Comparison of ENCODE assay signal across 9 mouse cellular contexts in genomic region chr8:117577883-117578282, GRCm38 (mm10).
DNase-seq lines count a peak whose midpoint lies in the region; ATAC-seq and TF ChIP-seq lines count a peak whose summit lies in the region.
"Had no signal": no experiment of that assay in that cellular context is flagged by ENCODE, and none has a peak within 500 bp of the region (broad histone marks: within the 10 kb centered on the region; RNA-seq: fewer than 3 reads in every experiment).

No protein-coding gene starts in this region.

- H3K9ac ChIP-seq in kidney, postnatal 0 days (ENCODE audit: low read depth, low read length) = no peak overlapping the region
- H3K9ac ChIP-seq in kidney, embryonic 15.5 days = no peak overlapping the region
- H3K9ac ChIP-seq in ES-Bruce4 (ENCODE audit: low read depth, poor library complexity, severe bottlenecking) = no peak overlapping the region
- no peak overlapping the region for H3K9ac ChIP-seq in liver, postnatal 0 days (replicated peaks)
- H3K9ac ChIP-seq in forebrain, embryonic 16.5 days (replicated peaks; ENCODE audit: low read depth, low read length) = no peak overlapping the region
- H3K9ac ChIP-seq: liver, embryonic 13.5 days had no signal

- TF ChIP-seq POLR2A in ES-Bruce4 (IDR thresholded peaks at IDR 0.05; ENCODE audit: insufficient read depth, low read length) = no peak

- H3K27ac ChIP-seq in kidney, postnatal 0 days = no peak overlapping the region
- H3K27ac ChIP-seq in kidney, embryonic 15.5 days = no peak overlapping the region
- H3K27ac ChIP-seq in ES-Bruce4 (ENCODE audit: insufficient read depth, low read length) = no peak overlapping the region
- no peak overlapping the region for H3K27ac ChIP-seq in liver, postnatal 0 days (ENCODE audit: low read depth)
- no peak overlapping the region for H3K27ac ChIP-seq in forebrain, embryonic 16.5 days (ENCODE audit: low read length)
- H3K27ac ChIP-seq: liver, embryonic 13.5 days had no signal

- no peak for ATAC-seq in kidney, postnatal 0 days (replicated peaks; ENCODE audit: low FRiP score, low read depth)
- ATAC-seq in kidney, embryonic 15.5 days (replicated peaks; ENCODE audit: low FRiP score) = no peak
- no peak for ATAC-seq in liver, postnatal 0 days
- no peak for ATAC-seq in forebrain, embryonic 16.5 days
- ATAC-seq: activated CD4-positive, CD25-positive, alpha-beta regulatory T cell, adult 4 months had no signal

- no peaks in the 10 kb centered on the region for H3K27me3 ChIP-seq in kidney, postnatal 0 days (ENCODE audit: insufficient read depth, low read length)
- H3K27me3 ChIP-seq in kidney, embryonic 15.5 days = no peaks in the 10 kb centered on the region
- H3K27me3 ChIP-seq in ES-Bruce4 (ENCODE audit: control insufficient read depth, insufficient read depth, low read length, poor library complexity, severe bottlenecking) = no peaks in the 10 kb centered on the region
- no peaks in the 10 kb centered on the region for H3K27me3 ChIP-seq in liver, postnatal 0 days (ENCODE audit: insufficient read depth, low read length)
- H3K27me3 ChIP-seq in forebrain, embryonic 16.5 days (replicated peaks; ENCODE audit: control insufficient read depth, insufficient read depth, low read length) = no peaks in the 10 kb centered on the region
- H3K27me3 ChIP-seq: liver, embryonic 13.5 days had no signal

- no peaks in the 10 kb centered on the region for H3K4me1 ChIP-seq in kidney, postnatal 0 days (replicated peaks; ENCODE audit: insufficient read depth, low read length)
- H3K4me1 ChIP-seq in kidney, embryonic 15.5 days = no peaks in the 10 kb centered on the region
- no peaks in the 10 kb centered on the region for H3K4me1 ChIP-seq in ES-Bruce4 (ENCODE audit: control insufficient read depth, insufficient read depth, low read length)
- H3K4me1 ChIP-seq in liver, postnatal 0 days (ENCODE audit: insufficient read depth) = no peaks in the 10 kb centered on the region
- no peaks in the 10 kb centered on the region for H3K4me1 ChIP-seq in forebrain, embryonic 16.5 days (replicated peaks; ENCODE audit: control insufficient read depth, insufficient read depth, low read length)

- DNase-seq in kidney, postnatal 0 days (ENCODE audit: low spot score) = no peak
- peak; percentile 32 for DNase-seq in A20 (ENCODE audit: low read depth, low spot score)
- DNase-seq in liver, postnatal 0 days = no peak
- DNase-seq in frontal cortex, postnatal 10 days (ENCODE audit: low spot score in 2 of 2) = no peak
- DNase-seq: liver, embryonic 13.5 days had no signal

- H3K9me3 ChIP-seq in kidney, postnatal 0 days (replicated peaks; ENCODE audit: low read length) = no peaks in the 10 kb centered on the region
- H3K9me3 ChIP-seq in kidney, embryonic 15.5 days (replicated peaks) = no peaks in the 10 kb centered on the region
- H3K9me3 ChIP-seq in ES-Bruce4 (replicated peaks; ENCODE audit: control insufficient read depth, insufficient read depth, low read length, poor library complexity, severe bottlenecking) = no peaks in the 10 kb centered on the region; the same call in 1 of the 2 replicates
- no peaks in the 10 kb centered on the region for H3K9me3 ChIP-seq in liver, postnatal 0 days (ENCODE audit: low read length)
- no peaks in the 10 kb centered on the region for H3K9me3 ChIP-seq in forebrain, embryonic 16.5 days (ENCODE audit: control insufficient read depth, low read length)
- H3K9me3 ChIP-seq: liver, embryonic 13.5 days had no signal

- H3K4me3 ChIP-seq in kidney, postnatal 0 days (replicated peaks; ENCODE audit: low read depth, low read length) = no peak overlapping the region
- no peak overlapping the region for H3K4me3 ChIP-seq in kidney, embryonic 15.5 days (replicated peaks)
- no peak overlapping the region for H3K4me3 ChIP-seq in ES-Bruce4 (ENCODE audit: low read depth, low read length)
- H3K4me3 ChIP-seq in liver, postnatal 0 days (ENCODE audit: low read depth, low read length) = no peak overlapping the region
- H3K4me3 ChIP-seq in forebrain, embryonic 16.5 days (replicated peaks; ENCODE audit: low read length) = no peak overlapping the region
- H3K4me3 ChIP-seq: liver, embryonic 13.5 days had no signal

- H3K4me2 ChIP-seq in kidney, postnatal 0 days (ENCODE audit: low read length) = no peak overlapping the region
- H3K4me2 ChIP-seq in kidney, embryonic 15.5 days = no peak overlapping the region
- H3K4me2 ChIP-seq in liver, postnatal 0 days (ENCODE audit: low read depth, low read length) = no peak overlapping the region
- H3K4me2 ChIP-seq in forebrain, embryonic 16.5 days (ENCODE audit: low read length) = no peak overlapping the region
- H3K4me2 ChIP-seq: liver, embryonic 13.5 days had no signal

- 55% methylated on average over 10 of the region's 10 CpGs for WGBS in kidney, postnatal 0 days
- 65% methylated on average over 10 of the region's 10 CpGs for WGBS in kidney, embryonic 15.5 days
- 67% methylated on average over 10 of the region's 10 CpGs for WGBS in liver, postnatal 0 days (ENCODE audit: insufficient replicate concordance)
- 60% methylated on average over 10 of the region's 10 CpGs for WGBS in forebrain, embryonic 16.5 days

- peak; percentile 57 for TF ChIP-seq CTCF in kidney, postnatal 0 days (IDR thresholded peaks at IDR 0.05; ENCODE audit: low read depth)
- TF ChIP-seq CTCF in ES-Bruce4 (IDR thresholded peaks at IDR 0.05; ENCODE audit: low read depth, low read length) = peak; percentile 46
- peak; percentile 67 for TF ChIP-seq CTCF in liver, postnatal 0 days (IDR thresholded peaks at IDR 0.05; ENCODE audit: low read depth)

- TF ChIP-seq EP300 in ES-Bruce4 (IDR thresholded peaks at IDR 0.05; ENCODE audit: insufficient read depth, low read depth, low read length) = no peak
- TF ChIP-seq EP300 in liver, postnatal 0 days (IDR thresholded peaks at IDR 0.05; ENCODE audit: low read depth) = no peak

- H3K36me3 ChIP-seq in kidney, postnatal 0 days (ENCODE audit: insufficient read depth, low read length) = no peaks in the 10 kb centered on the region
- H3K36me3 ChIP-seq in kidney, embryonic 15.5 days = no peaks in the 10 kb centered on the region
- H3K36me3 ChIP-seq in ES-Bruce4 (ENCODE audit: control insufficient read depth, insufficient read depth, low read length, poor library complexity, severe bottlenecking) = no peaks in the 10 kb centered on the region
- no peaks in the 10 kb centered on the region; the same call in 1 of the 2 replicates for H3K36me3 ChIP-seq in liver, postnatal 0 days (replicated peaks; ENCODE audit: insufficient read depth, low read length)
- H3K36me3 ChIP-seq in forebrain, embryonic 16.5 days (ENCODE audit: control insufficient read depth, insufficient read depth) = no peaks in the 10 kb centered on the region
- H3K36me3 ChIP-seq: liver, embryonic 13.5 days had no signal
